19 mouse cellular contexts compared by ENCODE assay signal in the genomic region with DNA sequence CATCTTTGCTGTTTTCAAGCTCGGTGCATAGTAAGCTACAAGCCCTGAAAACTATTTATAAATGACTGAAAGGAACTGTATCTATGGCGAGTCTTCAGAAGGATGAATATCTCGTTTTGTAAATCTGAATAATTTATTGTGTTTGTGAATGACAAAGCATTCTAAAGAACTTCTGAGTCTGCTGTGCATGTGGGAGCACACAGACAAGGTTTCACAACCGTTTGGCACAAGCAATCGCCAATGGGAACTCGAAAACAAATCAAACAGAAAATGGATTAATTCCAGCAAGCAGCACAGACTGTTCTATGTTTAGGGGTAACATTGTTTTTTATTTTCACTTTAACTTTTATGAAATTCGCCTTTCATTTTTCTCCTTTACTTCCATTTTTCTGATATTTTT.
A peak's percentile ranks its signal among the peaks of the same experiment; 100 is the strongest.
DNase-seq lines count a peak whose midpoint lies in the region; ATAC-seq and TF ChIP-seq lines count a peak whose summit lies in the region.
"Had no signal": no experiment of that assay in that cellular context is flagged by ENCODE, and none has a peak within 500 bp of the region (broad histone marks: within the 10 kb centered on the region; RNA-seq: fewer than 3 reads in every experiment).

No protein-coding gene starts in this region.

- H3K4me3 ChIP-seq in heart, embryonic 11.5 days (ENCODE audit: low read depth, low read length) = no peak overlapping the region
- no peak overlapping the region for H3K4me3 ChIP-seq in liver, adult 2 months (ENCODE audit: insufficient read depth, low read depth, low read length)
- H3K4me3 ChIP-seq in forebrain, embryonic 12.5 days (replicated peaks) = no peak overlapping the region
- H3K4me3 ChIP-seq: left cerebral cortex, adult 2 months; liver, embryonic 15.5 days; lung, embryonic 15.5 days had no signal

- H3K36me3 ChIP-seq in heart, embryonic 11.5 days (ENCODE audit: control insufficient read depth, insufficient read depth, low read length) = no peaks in the 10 kb centered on the region
- no peaks in the 10 kb centered on the region for H3K36me3 ChIP-seq in liver, adult 2 months (ENCODE audit: control insufficient read depth, insufficient read depth, low read length)
- H3K36me3 ChIP-seq in forebrain, embryonic 12.5 days (replicated peaks) = no peaks in the 10 kb centered on the region
- H3K36me3 ChIP-seq: liver, embryonic 15.5 days; lung, embryonic 15.5 days had no signal

- DNase-seq in heart, adult 11 months = peak; percentile 85
- DNase-seq in liver, adult 2 months (ENCODE audit: extremely low read depth, low read depth, low spot score) = peak; percentile 73
- DNase-seq in liver = no peak
- peak; percentile 37 for DNase-seq in brain, adult 2 months (ENCODE audit: low read depth, low spot score)
- DNase-seq in skeletal muscle tissue, adult 2 months (ENCODE audit: low read depth, low spot score) = peak; percentile 64
- DNase-seq: cerebellum, adult 9-10 months; forebrain, postnatal 0 days; heart, postnatal 4 days; kidney, adult 18-20 months had no signal

- no peak overlapping the region for H3K27ac ChIP-seq in heart, embryonic 11.5 days (ENCODE audit: low read depth, low read length)
- no peak overlapping the region for H3K27ac ChIP-seq in liver, adult 2 months (replicated peaks; ENCODE audit: insufficient read depth, low read depth, low read length)
- no peak overlapping the region for H3K27ac ChIP-seq in forebrain, embryonic 12.5 days
- H3K27ac ChIP-seq: hindbrain, embryonic 14.5 days; kidney, postnatal 0 days; left cerebral cortex, adult 2 months; liver, embryonic 15.5 days; lung, embryonic 15.5 days; stomach, postnatal 0 days had no signal

- no peaks in the 10 kb centered on the region for H3K9me3 ChIP-seq in heart, embryonic 11.5 days (replicated peaks; ENCODE audit: control insufficient read depth, low read length)
- H3K9me3 ChIP-seq in forebrain, embryonic 12.5 days = no peaks in the 10 kb centered on the region
- H3K9me3 ChIP-seq: liver, embryonic 15.5 days; lung, embryonic 15.5 days had no signal

- no peaks in the 10 kb centered on the region for H3K27me3 ChIP-seq in heart, embryonic 11.5 days (ENCODE audit: control insufficient read depth, insufficient read depth, low read length)
- no peaks in the 10 kb centered on the region for H3K27me3 ChIP-seq in liver, adult 2 months (ENCODE audit: control insufficient read depth, insufficient read depth, low read length)
- H3K27me3 ChIP-seq in forebrain, embryonic 12.5 days = no peaks in the 10 kb centered on the region
- H3K27me3 ChIP-seq: liver, embryonic 15.5 days; lung, embryonic 15.5 days had no signal

- no peak for TF ChIP-seq POLR2A in liver, adult 2 months (IDR thresholded peaks at IDR 0.05; ENCODE audit: extremely low read depth, insufficient read depth, low read length)

- ATAC-seq in heart, embryonic 11.5 days (replicated peaks; ENCODE audit: insufficient number of reproducible peaks, low FRiP score, low TSS enrichment) = no peak
- ATAC-seq in forebrain, embryonic 12.5 days (ENCODE audit: low FRiP score) = no peak
- ATAC-seq: forebrain, postnatal 0 days; inflammation-experienced regulatory T-cells, adult 6 months had no signal

- no peak overlapping the region for H3K4me2 ChIP-seq in heart, embryonic 11.5 days
- H3K4me2 ChIP-seq in forebrain, embryonic 12.5 days = no peak overlapping the region
- H3K4me2 ChIP-seq: hindbrain, embryonic 14.5 days; liver, embryonic 15.5 days; lung, embryonic 15.5 days; midbrain, embryonic 11.5 days had no signal

- TF ChIP-seq CTCF in liver, adult 2 months (IDR thresholded peaks at IDR 0.05; ENCODE audit: low read depth, low read length) = no peak

- no peaks in the 10 kb centered on the region for H3K79me2 ChIP-seq in liver, adult 2 months (ENCODE audit: control insufficient read depth, insufficient read depth, low read length)

- no peak overlapping the region for H3K9ac ChIP-seq in heart, embryonic 11.5 days (ENCODE audit: low read depth, low read length)
- H3K9ac ChIP-seq in liver, adult 2 months (ENCODE audit: low read depth, low read length) = no peak overlapping the region
- H3K9ac ChIP-seq in forebrain, embryonic 12.5 days = no peak overlapping the region
- H3K9ac ChIP-seq: forebrain, postnatal 0 days; hindbrain, embryonic 14.5 days; liver, embryonic 15.5 days; lung, embryonic 15.5 days had no signal

- 77% methylated on average over 7 of the region's 7 CpGs for WGBS in heart, embryonic 11.5 days (ENCODE audit: insufficient replicate concordance)
- WGBS in liver, adult 2 months = 62% methylated on average over 7 of the region's 7 CpGs
- 81% methylated on average over 7 of the region's 7 CpGs for WGBS in forebrain, embryonic 12.5 days

- H3K4me1 ChIP-seq in heart, embryonic 11.5 days (ENCODE audit: control insufficient read depth, insufficient read depth, low read length) = no peaks in the 10 kb centered on the region
- no peaks in the 10 kb centered on the region for H3K4me1 ChIP-seq in liver, adult 2 months (ENCODE audit: control insufficient read depth, insufficient read depth, low read length)
- H3K4me1 ChIP-seq in forebrain, embryonic 12.5 days = no peaks in the 10 kb centered on the region
- H3K4me1 ChIP-seq: liver, embryonic 15.5 days; lung, embryonic 15.5 days had no signal
